Mouse (Mus musculus): ENCODE measurements around the gene Smo.
A peak's percentile ranks its signal among the peaks of the same experiment; 100 is the strongest.
"Not testable (repeated sequence)": the region's sequence is repeated elsewhere in the genome, so short reads cannot be mapped to it uniquely, and the experiment has no call there.

The Smo gene

GRCm38 (mm10) chr6:29728035-29728434, 7.3 kb upstream of the Smo start:
- DNase-seq, result no peak

DNA sequence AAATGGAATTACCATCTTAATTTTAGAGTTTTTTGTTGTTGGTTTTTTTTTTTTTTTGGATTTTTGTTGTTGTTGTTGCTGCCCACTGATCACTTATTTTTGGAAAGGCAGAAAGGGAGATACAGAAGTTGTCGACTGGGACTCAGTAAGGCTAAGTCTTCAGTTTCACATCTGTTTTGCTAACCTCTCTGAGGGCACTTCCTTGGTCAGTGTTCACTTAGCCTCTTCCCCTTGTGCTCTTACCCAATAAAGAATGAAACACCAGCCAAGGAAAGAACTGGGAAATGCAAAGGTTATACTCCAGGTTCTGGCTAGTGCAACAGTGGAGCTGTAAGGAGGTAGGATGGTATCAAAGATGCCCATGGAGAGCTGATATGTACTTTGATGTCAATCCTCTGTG, 5.8 kb upstream of the Smo start:
- no peak for DNase-seq

DNA sequence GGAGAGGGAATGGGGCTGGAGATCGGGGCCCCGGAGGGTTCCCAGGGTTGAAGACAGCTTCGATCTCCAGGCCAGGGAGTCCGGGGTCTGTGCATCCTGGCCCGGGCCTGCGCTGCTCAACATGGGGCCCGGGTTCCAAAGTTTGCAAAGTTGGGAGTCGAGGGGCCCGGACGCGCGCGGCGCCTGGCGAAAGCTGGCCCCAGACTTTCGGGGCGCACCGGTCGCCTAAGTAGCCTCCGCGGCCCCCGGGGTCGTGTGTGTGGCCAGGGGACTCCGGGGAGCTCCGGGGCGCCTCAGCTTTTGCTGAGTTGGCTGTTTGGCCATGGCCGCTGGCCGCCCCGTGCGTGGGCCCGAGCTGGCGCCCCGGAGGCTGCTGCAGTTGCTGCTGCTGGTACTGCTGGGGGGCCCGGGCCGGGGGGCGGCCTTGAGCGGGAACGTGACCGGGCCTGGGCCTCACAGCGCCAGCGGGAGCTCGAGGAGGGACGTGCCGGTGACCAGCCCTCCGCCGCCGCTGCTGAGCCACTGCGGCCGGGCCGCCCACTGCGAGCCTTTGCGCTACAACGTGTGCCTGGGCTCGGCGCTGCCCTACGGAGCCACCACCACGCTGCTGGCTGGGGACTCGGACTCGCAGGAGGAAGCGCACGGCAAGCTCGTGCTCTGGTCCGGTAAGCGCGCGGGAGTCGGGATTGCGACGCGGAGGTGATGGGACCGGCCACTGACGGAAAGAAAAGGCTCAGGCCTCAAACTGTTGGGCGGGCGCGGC, 567 bp downstream of the Smo start:
- DNase-seq, result peak; percentile 56

DNA sequence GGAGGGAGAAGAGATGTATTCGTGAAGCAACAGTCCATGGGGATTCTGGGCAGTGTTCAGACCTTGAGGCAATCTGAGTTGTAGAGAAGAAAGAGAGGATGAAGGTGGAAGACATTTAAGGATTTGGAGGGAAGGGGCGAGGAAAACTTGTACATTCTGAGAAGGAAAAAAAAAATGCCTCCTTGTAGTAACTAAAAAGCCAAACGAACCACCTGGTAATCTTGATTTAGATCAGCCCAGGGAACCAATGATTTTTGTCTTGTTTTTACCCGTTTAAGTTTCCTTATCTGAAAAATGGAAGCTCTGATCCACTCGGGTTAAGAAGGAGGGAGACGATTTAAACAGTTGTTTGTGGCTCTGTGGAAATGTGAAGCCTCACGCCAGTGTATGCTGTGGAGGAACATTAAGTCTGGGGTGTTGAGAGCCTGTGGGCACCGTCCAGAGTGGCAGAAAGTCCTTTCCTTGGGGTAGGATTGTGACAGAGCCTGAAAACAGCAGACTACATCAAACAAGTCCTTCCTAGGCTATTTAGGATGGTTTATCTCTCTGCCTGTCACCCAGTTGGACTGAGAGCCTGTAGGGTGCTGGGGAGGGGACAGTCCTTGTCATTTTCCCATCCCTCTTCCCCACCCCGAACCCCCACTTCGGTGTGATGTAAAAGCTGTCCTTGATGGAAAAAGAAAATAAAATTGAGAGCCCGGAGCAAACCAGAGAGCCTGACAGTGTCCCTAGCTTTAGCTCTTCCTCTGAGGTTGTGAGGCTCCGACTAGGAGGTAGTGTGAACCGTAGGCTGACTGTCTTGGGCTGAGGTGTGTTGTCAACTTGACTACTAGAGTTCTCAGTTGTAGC, 1.5 kb downstream of the Smo start:
- DNase-seq, result no peak

GRCm38 (mm10) chr6:29751466-29752152, 16.3 kb downstream of the Smo start:
- DNase-seq, result no peak

DNA sequence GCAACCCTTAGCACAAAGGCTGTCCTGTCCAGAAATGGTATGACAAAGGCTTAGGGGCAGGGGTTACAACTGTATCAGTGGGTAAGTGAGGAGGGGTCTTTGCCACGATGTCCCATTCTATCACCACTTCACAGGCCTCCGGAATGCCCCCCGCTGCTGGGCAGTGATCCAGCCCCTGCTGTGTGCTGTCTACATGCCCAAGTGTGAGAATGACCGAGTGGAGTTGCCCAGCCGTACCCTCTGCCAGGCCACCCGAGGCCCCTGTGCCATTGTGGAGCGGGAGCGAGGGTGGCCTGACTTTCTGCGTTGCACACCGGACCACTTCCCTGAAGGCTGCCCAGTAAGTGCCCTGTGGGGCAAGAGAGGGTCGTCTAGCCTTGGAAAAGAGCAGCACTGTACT, 18.0 kb downstream of the Smo start:
- no peak for DNase-seq

- DNase-seq, result no peak
Observed at GRCm38 (mm10) chr6:29756001-29756400, 20.7 kb downstream of the Smo start.

GRCm38 (mm10) chr6:29756476-29756875, 21.2 kb downstream of the Smo start:
- no peak for DNase-seq

DNA sequence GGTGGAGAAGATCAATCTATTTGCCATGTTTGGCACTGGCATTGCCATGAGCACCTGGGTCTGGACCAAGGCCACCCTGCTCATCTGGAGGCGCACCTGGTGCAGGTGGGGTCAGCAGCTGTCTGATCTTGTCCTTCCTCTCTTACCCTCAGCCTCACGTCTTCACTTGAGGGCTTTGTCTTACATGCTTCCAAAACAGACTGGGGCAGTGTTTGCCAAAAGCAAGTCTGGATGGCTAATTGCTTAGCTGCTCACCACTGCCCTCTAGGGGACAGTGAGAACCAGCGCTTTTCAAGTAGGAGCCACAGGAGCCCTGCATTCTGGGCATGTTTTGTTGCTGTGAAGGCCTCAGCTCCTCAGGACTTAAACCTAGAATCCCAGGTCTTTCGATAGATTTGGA, 23.1 kb downstream of the Smo start:
- DNase-seq, result peak; percentile 60 to 65

GRCm38 (mm10) chr6:29759012-29759679, 23.8 kb downstream of the Smo start:
- DNase-seq, result no peak

DNA sequence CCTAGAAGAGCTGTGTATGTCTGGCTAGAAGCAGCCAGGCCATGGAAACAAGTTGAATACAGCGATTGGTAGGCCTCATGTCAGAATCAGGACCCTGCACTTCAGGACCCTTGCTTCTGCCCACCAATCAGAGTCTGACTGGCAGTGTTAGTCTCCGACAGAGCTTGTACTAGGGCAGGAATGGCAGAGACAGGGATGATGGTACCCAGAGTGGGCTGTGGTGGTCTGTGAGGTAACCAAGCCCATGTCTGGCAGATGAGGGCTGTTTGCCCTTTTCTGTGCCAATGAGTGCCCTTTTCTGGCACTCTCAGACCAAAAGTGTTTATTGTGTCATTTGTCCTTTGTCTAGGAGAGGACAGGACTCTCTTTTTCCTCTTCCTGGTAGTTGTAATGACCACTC, 25.1 kb downstream of the Smo start:
- DNase-seq, result not testable (repeated sequence)

GRCm38 (mm10) chr6:29761282-29761681, 26.0 kb downstream of the Smo start:
- DNase-seq, result no peak

- peak; percentile 38 to 61 for DNase-seq
Observed at GRCm38 (mm10) chr6:29762524-29762923, 27.2 kb downstream of the Smo start.

DNA sequence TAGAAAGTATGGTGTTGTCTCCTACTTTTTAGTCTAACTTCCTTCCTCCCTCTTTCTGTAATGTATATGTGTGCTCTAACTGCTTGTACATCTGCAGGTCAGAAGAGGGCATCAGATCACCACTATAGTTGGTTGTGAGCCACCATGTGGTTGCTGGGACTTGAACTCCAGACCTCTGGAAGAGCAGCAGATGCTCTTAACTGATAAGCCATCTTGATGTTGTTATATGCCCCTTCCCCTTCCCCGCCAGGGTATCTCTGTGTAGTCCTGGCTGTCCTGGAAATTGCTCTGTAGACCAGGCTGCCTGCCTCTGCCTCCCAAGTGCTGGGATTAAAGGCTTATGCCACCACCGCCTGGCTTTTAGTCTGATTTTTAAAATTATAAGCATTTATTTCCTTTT, 31.6 kb downstream of the Smo start:
- DNase-seq, result no peak

- peak; percentile 98 for DNase-seq
Observed at GRCm38 (mm10) chr6:29767813-29768660, 32.7 kb downstream of the Smo start, which contains the start of gene Ahcyl2. Gene Ahcyl2, plus strand, starts transcription at chr6:29768011.

- DNase-seq, result peak in 1 of 2 experiments; percentile 37
Observed at GRCm38 (mm10) chr6:29768791-29769441, 33.6 kb downstream of the Smo start.

DNA sequence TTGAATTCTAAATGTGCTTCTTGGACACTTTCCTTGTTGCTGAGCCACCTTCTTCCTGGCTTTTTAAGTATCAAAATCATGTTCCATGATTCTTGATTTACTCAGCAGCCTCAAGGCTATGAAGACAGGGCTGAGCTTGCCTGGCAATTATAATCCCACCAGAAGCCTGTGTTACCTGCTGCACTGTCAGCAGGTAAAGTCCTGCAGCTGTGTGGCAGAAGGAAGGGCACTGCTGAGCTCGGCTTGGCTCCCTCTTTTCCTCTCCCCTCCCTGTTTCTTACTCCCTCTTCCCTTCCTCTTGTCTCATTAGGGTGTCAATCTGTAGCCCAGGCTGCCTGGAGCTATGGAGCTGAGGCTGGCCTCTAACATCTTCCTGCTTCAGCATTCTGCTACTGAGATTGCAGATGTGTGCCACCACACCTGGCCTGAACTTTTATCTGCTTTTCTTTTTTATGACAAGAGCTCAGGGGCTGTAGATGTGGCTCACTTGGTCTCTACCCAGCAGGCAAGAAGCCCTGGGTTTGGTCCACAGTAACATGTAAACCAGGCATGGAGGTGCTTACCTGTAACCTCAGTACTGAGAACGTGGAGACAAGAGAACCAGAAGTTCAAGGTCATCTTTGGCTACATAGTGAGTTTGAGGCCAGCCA, 35.5 kb downstream of the Smo start:
- no peak for DNase-seq

GRCm38 (mm10) chr6:29772236-29772635, 36.9 kb downstream of the Smo start:
- DNase-seq, result no peak

DNA sequence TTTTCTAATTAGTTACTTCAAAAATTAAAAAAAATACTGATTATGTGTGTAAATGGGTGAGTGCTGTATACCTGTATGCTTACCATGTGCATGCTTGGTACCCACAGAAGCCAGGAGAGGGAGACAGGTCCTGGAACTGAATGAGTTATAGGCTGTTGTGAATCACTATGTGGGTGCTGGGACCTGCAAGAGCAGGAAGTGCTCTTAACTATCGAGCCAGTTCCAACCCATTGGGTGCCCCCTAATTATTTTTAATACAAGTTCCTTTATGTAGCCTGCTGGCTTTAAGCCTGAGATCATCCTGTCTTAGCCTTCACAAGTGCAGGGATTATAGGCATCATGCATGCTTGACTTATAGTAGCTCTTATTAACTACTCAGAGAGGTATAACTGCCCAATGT, 38.9 kb downstream of the Smo start:
- no peak for DNase-seq

DNA sequence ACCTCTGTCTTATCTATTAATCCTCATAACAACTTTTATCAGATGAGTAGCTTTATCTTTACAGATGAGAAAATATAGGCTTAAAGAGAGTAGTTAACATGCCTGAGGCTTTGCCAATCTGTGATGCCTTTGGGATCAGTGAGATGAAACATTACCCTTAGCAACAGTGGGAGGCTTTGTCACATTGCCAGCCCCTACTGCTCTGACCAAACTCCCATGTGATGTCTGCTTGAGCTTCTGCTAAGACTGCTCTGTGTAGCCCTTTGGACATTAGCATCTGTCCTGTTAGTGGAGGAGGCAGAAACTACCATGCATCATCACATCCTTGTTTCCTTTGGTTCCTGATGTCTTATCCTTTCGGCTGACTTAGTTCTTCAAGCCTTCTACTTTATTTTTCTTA, 40.3 kb downstream of the Smo start:
- no peak for DNase-seq

Data from lung, adult 18-20 months (tissue).